Mouse (Mus musculus): ENCODE measurements at regions not wholly inside any gene's neighbourhood (a gene's known extent, or its start where the extent isn't known, plus 50 kb on each side); places are given as distances from the start of the nearest gene placed in this dataset.

DNA sequence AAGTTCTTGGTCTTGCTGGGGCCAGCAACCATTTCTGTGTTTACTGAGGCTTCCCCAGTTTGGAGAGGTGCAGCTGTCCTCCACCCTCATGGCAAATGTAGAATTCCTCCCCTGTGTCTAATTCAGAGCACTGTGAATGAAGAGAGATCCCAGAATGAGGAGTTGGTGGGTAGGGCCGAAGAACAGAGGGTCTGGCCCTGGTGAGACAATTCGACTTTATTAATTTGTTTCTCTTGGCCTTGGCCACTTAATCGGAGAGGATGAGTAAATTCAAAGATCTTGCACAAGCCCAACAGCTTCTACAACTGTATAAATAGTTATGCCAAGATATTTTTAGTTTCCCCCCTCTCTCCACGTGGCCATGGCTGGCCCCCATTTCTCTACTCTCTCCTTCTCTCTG lies 381.9 kb upstream of the Klhl29 start:
- TF ChIP-seq POLR2A (IDR thresholded peaks at IDR 0.05; ENCODE audit: low read depth, low read length) (no peak), CTCF (conservative IDR thresholded peaks at IDR 0.05; ENCODE audit: insufficient read depth, insufficient read length, low read depth, low read length) (no peak)
